Mouse (Mus musculus): ENCODE measurements around the gene Prkag3. TPM values are rescaled to one million over a fixed set of nuclear protein-coding genes. Genes with fewer than 3 reads are reported as not detected.
A peak's percentile ranks its signal among the peaks of the same experiment; 100 is the strongest.

The Prkag3 gene
- total and polyA plus RNA-seq, 2 experiments from 2014 or later = not detected

DNA sequence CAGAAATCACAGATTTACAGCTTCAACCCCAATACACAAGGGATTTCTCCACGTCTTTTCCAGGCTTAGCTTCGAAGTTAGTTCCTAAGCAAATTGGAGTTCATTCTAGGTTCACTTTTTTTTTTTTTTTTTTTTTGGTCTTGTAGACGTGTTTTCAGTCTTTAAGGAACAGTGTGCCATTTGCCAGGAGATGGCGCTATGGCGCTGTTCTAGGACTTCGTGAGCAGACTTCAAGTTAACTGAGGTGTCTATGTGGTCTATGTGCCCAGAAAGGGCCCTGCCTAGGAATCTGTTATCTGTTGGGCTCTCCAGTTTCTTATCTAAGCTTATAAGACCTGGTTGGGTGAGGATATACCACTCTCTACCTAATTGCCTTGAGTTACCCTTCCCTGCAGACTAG, 14.1 kb upstream of the Prkag3 start:
- no peak overlapping the region for H3K4me2 ChIP-seq (ENCODE audit: low read depth)
- no peaks in the 10 kb centered on the region for H3K4me1 ChIP-seq (ENCODE audit: insufficient read depth)
- H3K36me3 ChIP-seq (ENCODE audit: insufficient read depth) = no peaks in the 10 kb centered on the region
- H3K9me3 ChIP-seq (ENCODE audit: low read length) = no peaks in the 10 kb centered on the region
- peak; percentile 69 for TF ChIP-seq CTCF (IDR thresholded peaks at IDR 0.05; ENCODE audit: low read depth)
- ATAC-seq = no peak
- peak; percentile 78 for DNase-seq
- H3K9ac ChIP-seq = no peak overlapping the region
- H3K27ac ChIP-seq (ENCODE audit: low read depth, low read length) = no peak overlapping the region
- H3K27me3 ChIP-seq (ENCODE audit: insufficient read depth, low read length) = no peaks in the 10 kb centered on the region; the same call in none of the 2 replicates
- no peak overlapping the region for H3K4me3 ChIP-seq (ENCODE audit: low read depth, low read length)
- 6% methylated on average over 6 of the region's 6 CpGs for WGBS

DNA sequence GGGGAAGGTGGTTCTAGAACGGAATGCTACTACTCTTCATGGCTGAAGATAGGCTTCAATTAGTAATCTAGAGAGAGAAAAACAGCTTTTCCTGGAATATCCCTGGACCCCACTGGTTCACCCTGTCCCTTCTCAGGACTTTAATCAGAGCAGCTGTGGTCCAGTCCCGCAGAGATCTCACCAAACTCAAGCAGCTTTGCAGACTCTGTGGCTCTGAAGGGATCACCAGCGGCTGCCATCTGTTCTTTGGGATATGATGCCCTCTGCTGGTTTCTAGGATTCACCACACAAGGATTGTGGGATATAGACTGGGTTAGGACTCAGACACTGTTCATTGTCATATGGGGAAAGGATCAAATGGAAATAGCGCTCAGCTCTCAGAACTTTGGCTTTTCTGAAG, 10.8 kb upstream of the Prkag3 start:
- Histone ChIP-seq H3K27ac (ENCODE audit: low read depth, low read length) (no peak overlapping the region), H3K9me3 (ENCODE audit: low read length) (no peaks in the 10 kb centered on the region), H3K4me1 (ENCODE audit: insufficient read depth) (no peaks in the 10 kb centered on the region), H3K4me2 (ENCODE audit: low read depth) (no peak overlapping the region), H3K4me3 (ENCODE audit: low read depth, low read length) (no peak overlapping the region), H3K27me3 (ENCODE audit: insufficient read depth, low read length) (no peaks in the 10 kb centered on the region; the same call in 1 of the 2 replicates), H3K9ac (no peak overlapping the region), H3K36me3 (ENCODE audit: insufficient read depth) (no peaks in the 10 kb centered on the region)
- DNase-seq = peak; percentile 52
- 31% methylated on average over 4 of the region's 4 CpGs for WGBS
- peak; percentile 67 for TF ChIP-seq CTCF (IDR thresholded peaks at IDR 0.05; ENCODE audit: low read depth)
- no peak for ATAC-seq

DNA sequence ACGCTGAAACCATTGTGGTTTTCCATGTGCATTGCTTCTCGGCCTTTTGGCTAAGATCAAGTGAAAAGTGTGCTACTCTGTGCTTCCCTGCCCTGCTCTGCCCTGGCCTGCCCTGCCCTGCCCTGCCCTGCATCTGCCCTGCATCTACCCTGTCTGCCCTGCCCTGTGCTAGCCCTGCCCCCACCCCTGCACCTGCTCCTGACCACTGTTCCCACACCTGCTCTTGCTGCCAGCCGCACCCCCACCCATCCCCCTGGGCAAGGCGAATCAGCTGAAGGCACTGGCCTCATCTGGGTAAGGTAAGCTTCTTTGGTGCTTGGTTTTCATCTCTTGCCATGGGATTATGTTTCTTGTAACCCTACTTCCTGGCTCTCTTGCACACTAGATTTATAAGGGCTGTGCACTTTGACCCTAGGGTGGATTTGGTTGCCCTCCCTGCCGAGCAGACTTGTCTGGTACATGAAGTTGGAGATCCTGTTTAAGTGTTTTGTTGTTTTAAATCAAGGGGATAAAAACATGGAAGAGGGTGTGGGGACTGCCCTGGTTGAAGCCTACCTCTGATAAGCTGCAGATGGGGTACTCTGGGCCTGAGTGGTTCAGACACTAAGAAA, 5.3 kb upstream of the Prkag3 start:
- TF ChIP-seq CTCF (IDR thresholded peaks at IDR 0.05; ENCODE audit: low read depth) = no peak
- no peaks in the 10 kb centered on the region for H3K4me1 ChIP-seq (ENCODE audit: insufficient read depth)
- DNase-seq (no peak), ATAC-seq (no peak)
- peaks cover 1% of the 10 kb centered on the region; the same call in 1 of the 2 replicates for H3K27me3 ChIP-seq (ENCODE audit: insufficient read depth, low read length)
- no peak overlapping the region for H3K27ac ChIP-seq (ENCODE audit: low read depth, low read length)
- WGBS = 73% methylated on average over 5 of the region's 5 CpGs
- H3K9ac ChIP-seq = no peak overlapping the region
- H3K36me3 ChIP-seq (ENCODE audit: insufficient read depth) = no peaks in the 10 kb centered on the region
- no peaks in the 10 kb centered on the region for H3K9me3 ChIP-seq (ENCODE audit: low read length)
- H3K4me2 ChIP-seq (ENCODE audit: low read depth) = no peak overlapping the region
- H3K4me3 ChIP-seq (ENCODE audit: low read depth, low read length) = no peak overlapping the region

DNA sequence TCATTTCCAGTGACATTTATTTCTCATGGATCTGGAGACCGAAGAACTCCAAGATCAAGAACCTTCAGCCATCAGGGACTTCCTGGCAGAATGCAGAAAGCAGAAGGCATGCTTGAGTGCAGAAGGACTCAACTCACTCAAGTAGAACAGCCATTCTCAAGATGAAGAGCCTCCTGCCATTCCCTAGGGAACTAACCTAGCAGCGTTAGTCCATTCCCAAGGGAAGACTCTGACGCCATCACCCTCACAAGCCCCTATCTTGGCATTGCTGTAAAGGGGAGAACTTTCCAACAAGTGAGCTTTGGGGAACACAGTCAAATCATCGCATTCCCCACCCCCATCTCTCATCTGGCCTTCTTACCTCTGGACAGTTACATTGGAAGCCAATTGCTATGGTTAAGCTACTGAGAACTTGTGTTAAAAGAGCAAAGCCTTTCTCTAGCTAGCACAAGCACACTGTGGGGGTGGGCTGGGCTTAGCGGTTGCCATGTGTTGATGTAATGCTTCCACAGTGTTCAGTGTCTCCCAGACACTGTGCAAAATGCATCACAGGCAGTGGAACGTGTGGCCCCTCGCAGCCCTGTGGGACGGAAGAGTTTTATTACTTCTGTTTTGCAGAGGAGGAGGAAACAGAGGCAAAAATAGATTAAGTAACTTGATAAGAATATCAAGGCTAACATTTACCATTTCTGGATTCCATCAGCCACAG, 4.4 kb upstream of the Prkag3 start:
- no peak overlapping the region for H3K27ac ChIP-seq (ENCODE audit: low read depth, low read length)
- H3K27me3 ChIP-seq (ENCODE audit: insufficient read depth, low read length) = peaks cover 9% of the 10 kb centered on the region
- H3K9me3 ChIP-seq (ENCODE audit: low read length) = no peaks in the 10 kb centered on the region
- no peak overlapping the region for H3K9ac ChIP-seq
- 91% methylated on average over 8 of the region's 8 CpGs for WGBS
- H3K36me3 ChIP-seq (ENCODE audit: insufficient read depth) = no peaks in the 10 kb centered on the region
- H3K4me2 ChIP-seq (ENCODE audit: low read depth) = no peak overlapping the region
- DNase-seq (no peak), ATAC-seq (no peak)
- no peak overlapping the region for H3K4me3 ChIP-seq (ENCODE audit: low read depth, low read length)
- H3K4me1 ChIP-seq (ENCODE audit: insufficient read depth) = no peaks in the 10 kb centered on the region
- no peak for TF ChIP-seq CTCF (IDR thresholded peaks at IDR 0.05; ENCODE audit: low read depth)

DNA sequence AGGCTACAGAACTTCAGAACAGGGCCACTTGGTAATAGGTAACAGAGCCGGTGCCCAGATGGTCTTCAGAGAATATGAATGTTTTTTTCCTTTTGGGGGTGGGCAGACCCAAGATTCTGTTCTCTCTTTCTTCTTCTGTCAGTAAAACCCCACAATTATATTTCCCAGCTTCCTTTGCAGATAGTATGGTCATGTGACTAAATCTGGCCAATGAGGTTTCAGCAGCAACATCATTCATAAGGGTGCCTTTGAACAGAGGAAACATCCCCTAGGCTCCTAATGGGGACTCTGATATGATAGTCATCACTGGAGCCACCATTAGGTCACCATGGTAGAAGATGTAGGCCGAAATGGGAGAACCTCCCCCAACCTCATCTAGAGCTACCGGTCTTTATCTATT, 3.8 kb upstream of the Prkag3 start:
- no peak overlapping the region for H3K9ac ChIP-seq
- no peak overlapping the region for H3K4me3 ChIP-seq (ENCODE audit: low read depth, low read length)
- ATAC-seq (no peak), DNase-seq (no peak)
- no peaks in the 10 kb centered on the region for H3K4me1 ChIP-seq (ENCODE audit: insufficient read depth)
- no peak overlapping the region for H3K4me2 ChIP-seq (ENCODE audit: low read depth)
- no peaks in the 10 kb centered on the region for H3K36me3 ChIP-seq (ENCODE audit: insufficient read depth)
- H3K27ac ChIP-seq (ENCODE audit: low read depth, low read length) = no peak overlapping the region
- WGBS = 94% methylated on average over 3 of the region's 3 CpGs
- no peak for TF ChIP-seq CTCF (IDR thresholded peaks at IDR 0.05; ENCODE audit: low read depth)
- no peaks in the 10 kb centered on the region for H3K9me3 ChIP-seq (ENCODE audit: low read length)
- peaks cover 11% of the 10 kb centered on the region for H3K27me3 ChIP-seq (ENCODE audit: insufficient read depth, low read length)

DNA sequence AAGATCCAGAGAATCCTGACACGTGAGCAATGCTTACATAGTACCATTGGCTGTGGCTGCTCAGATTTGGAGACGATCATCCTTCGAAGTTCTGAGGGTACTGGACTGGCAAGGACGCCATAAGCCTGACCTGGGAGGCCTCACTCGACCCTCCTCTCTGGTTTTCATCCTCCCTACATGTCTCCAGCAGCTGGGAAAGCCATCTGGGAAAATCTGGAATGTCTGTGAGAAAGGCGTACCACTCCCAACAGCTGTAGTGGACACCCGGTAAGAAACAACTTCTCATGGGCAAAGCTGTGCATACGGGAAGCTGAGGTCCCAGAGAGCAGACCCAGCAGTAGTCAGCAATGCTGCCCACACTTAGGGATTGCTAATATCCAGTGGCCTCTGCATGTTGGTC, 3.1 kb upstream of the Prkag3 start:
- ATAC-seq = no peak
- 83% methylated on average over 8 of the region's 8 CpGs for WGBS

DNA sequence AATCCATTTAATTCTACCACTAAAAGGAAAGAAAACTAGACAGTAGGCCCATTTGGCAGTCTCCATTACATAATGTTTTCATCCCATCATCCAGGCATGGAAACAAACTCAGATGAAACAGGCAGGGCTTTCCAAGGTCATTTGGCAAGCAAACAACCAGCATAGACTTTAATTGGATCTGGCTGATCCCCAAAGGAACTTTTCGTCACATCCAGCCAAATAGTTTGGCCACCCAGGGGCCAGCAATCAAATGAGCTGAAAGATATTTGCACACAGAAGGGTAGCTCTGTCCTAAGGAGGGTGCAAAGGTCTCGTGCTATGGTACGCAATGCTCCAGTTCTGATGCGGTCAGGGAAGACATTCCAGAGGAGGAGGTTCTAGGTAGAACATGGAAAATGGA, 1.7 kb upstream of the Prkag3 start:
- peaks cover 11% of the 10 kb centered on the region for H3K27me3 ChIP-seq (ENCODE audit: insufficient read depth, low read length)
- no peak overlapping the region for H3K27ac ChIP-seq (ENCODE audit: low read depth, low read length)
- no peaks in the 10 kb centered on the region for H3K9me3 ChIP-seq (ENCODE audit: low read length)
- no peak overlapping the region for H3K9ac ChIP-seq
- no peak for TF ChIP-seq CTCF (IDR thresholded peaks at IDR 0.05; ENCODE audit: low read depth)
- H3K4me3 ChIP-seq (ENCODE audit: low read depth, low read length) = no peak overlapping the region
- no peak overlapping the region for H3K4me2 ChIP-seq (ENCODE audit: low read depth)
- H3K36me3 ChIP-seq (ENCODE audit: insufficient read depth) = no peaks in the 10 kb centered on the region
- ATAC-seq = no peak
- DNase-seq = no peak
- 48% methylated on average over 4 of the region's 4 CpGs for WGBS
- H3K4me1 ChIP-seq (ENCODE audit: insufficient read depth) = no peaks in the 10 kb centered on the region

More for the DNA sequence above, 3.1 kb upstream of the Prkag3 start:
- Histone ChIP-seq H3K4me2 (ENCODE audit: low read depth) (no peak overlapping the region), H3K27ac (ENCODE audit: low read depth, low read length) (no peak overlapping the region), H3K27me3 (ENCODE audit: insufficient read depth, low read length) (peaks cover 11% of the 10 kb centered on the region), H3K4me1 (ENCODE audit: insufficient read depth) (no peaks in the 10 kb centered on the region), H3K9me3 (ENCODE audit: low read length) (no peaks in the 10 kb centered on the region), H3K4me3 (ENCODE audit: low read depth, low read length) (no peak overlapping the region), H3K9ac (no peak overlapping the region), H3K36me3 (ENCODE audit: insufficient read depth) (no peaks in the 10 kb centered on the region)
- no peak for TF ChIP-seq CTCF (IDR thresholded peaks at IDR 0.05; ENCODE audit: low read depth)
- no peak for DNase-seq

All from forebrain, postnatal 0 days (tissue).